Mouse (Mus musculus): ENCODE measurements at regions not wholly inside any gene's neighbourhood (a gene's known extent, or its start where the extent isn't known, plus 50 kb on each side); places are given as distances from the start of the nearest gene placed in this dataset.

GRCm38 (mm10) chr15:94137159-94137952 lies 327.9 kb downstream of the Adamts20 start:
- H3K9ac ChIP-seq: no peak overlapping the region
- H3K4me3 ChIP-seq: peak overlapping the region; percentile 3; the same call in 1 of the 2 replicates
- WGBS: 53% methylated on average over 27 of the region's 27 CpGs
- H3K36me3 ChIP-seq (replicated peaks): no peaks in the 10 kb centered on the region
- H3K27ac ChIP-seq: no peak overlapping the region
- H3K4me2 ChIP-seq: peak overlapping the region; percentile 35
- H3K9me3 ChIP-seq: peaks cover 5% of the 10 kb centered on the region; the same call in 1 of the 2 replicates
- no peaks in the 10 kb centered on the region for H3K27me3 ChIP-seq (replicated peaks)
- no peaks in the 10 kb centered on the region for H3K4me1 ChIP-seq
- peak; percentile 56; the same call in 1 of the 2 replicates for ATAC-seq (replicated peaks)

- Histone ChIP-seq H3K9ac (no peak overlapping the region), H3K27ac (no peak overlapping the region), H3K4me1 (no peaks in the 10 kb centered on the region), H3K9me3 (no peaks in the 10 kb centered on the region), H3K27me3 (replicated peaks) (no peaks in the 10 kb centered on the region), H3K36me3 (replicated peaks) (no peaks in the 10 kb centered on the region), H3K4me2 (no peak overlapping the region), H3K4me3 (no peak overlapping the region)
- WGBS: 89% methylated on average over 5 of the region's 5 CpGs
- no peak for ATAC-seq (replicated peaks)
Observed at GRCm38 (mm10) chr15:94112801-94113200, 352.4 kb downstream of the Adamts20 start.

GRCm38 (mm10) chr15:94107186-94107716 lies 358.0 kb downstream of the Adamts20 start:
- H3K9me3 ChIP-seq: no peaks in the 10 kb centered on the region
- 47% methylated on average over 2 of the region's 2 CpGs for WGBS
- H3K36me3 ChIP-seq (replicated peaks): no peaks in the 10 kb centered on the region
- H3K4me3 ChIP-seq: no peak overlapping the region
- H3K27ac ChIP-seq: no peak overlapping the region
- H3K4me2 ChIP-seq: no peak overlapping the region
- no peak overlapping the region for H3K9ac ChIP-seq
- no peak for ATAC-seq (replicated peaks)
- H3K4me1 ChIP-seq: no peaks in the 10 kb centered on the region
- no peaks in the 10 kb centered on the region for H3K27me3 ChIP-seq (replicated peaks)

GRCm38 (mm10) chr15:94090644-94091043 lies 374.6 kb downstream of the Adamts20 start:
- Histone ChIP-seq H3K4me1 (no peaks in the 10 kb centered on the region), H3K36me3 (replicated peaks) (no peaks in the 10 kb centered on the region), H3K9me3 (no peaks in the 10 kb centered on the region), H3K4me2 (no peak overlapping the region), H3K4me3 (no peak overlapping the region), H3K9ac (no peak overlapping the region), H3K27ac (no peak overlapping the region), H3K27me3 (replicated peaks) (no peaks in the 10 kb centered on the region)
- ATAC-seq (replicated peaks): no peak
- 87% methylated on average over 5 of the region's 5 CpGs for WGBS

GRCm38 (mm10) chr15:94089856-94090255 lies 375.4 kb downstream of the Adamts20 start:
- Histone ChIP-seq H3K27ac (no peak overlapping the region), H3K4me1 (no peaks in the 10 kb centered on the region), H3K9me3 (no peaks in the 10 kb centered on the region), H3K36me3 (replicated peaks) (no peaks in the 10 kb centered on the region), H3K4me3 (no peak overlapping the region), H3K4me2 (no peak overlapping the region), H3K9ac (no peak overlapping the region), H3K27me3 (replicated peaks) (no peaks in the 10 kb centered on the region)
- no peak for ATAC-seq (replicated peaks)
- WGBS: 66% methylated on average over 6 of the region's 6 CpGs

GRCm38 (mm10) chr15:94082369-94082768 lies 382.8 kb downstream of the Adamts20 start:
- no peak overlapping the region for H3K9ac ChIP-seq
- no peaks in the 10 kb centered on the region for H3K27me3 ChIP-seq (replicated peaks)
- no peak overlapping the region for H3K4me3 ChIP-seq
- H3K4me2 ChIP-seq: no peak overlapping the region
- ATAC-seq (replicated peaks): no peak
- no peaks in the 10 kb centered on the region for H3K36me3 ChIP-seq (replicated peaks)
- H3K4me1 ChIP-seq: no peaks in the 10 kb centered on the region
- no peak overlapping the region for H3K27ac ChIP-seq
- H3K9me3 ChIP-seq: no peaks in the 10 kb centered on the region
- WGBS: 78% methylated on average over 4 of the region's 4 CpGs

- Histone ChIP-seq H3K4me2 (no peak overlapping the region), H3K27me3 (replicated peaks) (no peaks in the 10 kb centered on the region), H3K9me3 (no peaks in the 10 kb centered on the region), H3K36me3 (replicated peaks) (no peaks in the 10 kb centered on the region), H3K27ac (no peak overlapping the region), H3K9ac (no peak overlapping the region), H3K4me1 (no peaks in the 10 kb centered on the region), H3K4me3 (no peak overlapping the region)
- ATAC-seq (replicated peaks): no peak
- whole genome bisulfite sequencing: 95% methylated on average over 6 of the region's 6 CpGs
Observed at GRCm38 (mm10) chr15:94077056-94077455, 388.2 kb downstream of the Adamts20 start.

GRCm38 (mm10) chr15:94074161-94074950 lies 390.9 kb downstream of the Adamts20 start:
- H3K36me3 ChIP-seq (replicated peaks): no peaks in the 10 kb centered on the region
- no peak for ATAC-seq (replicated peaks)
- H3K4me1 ChIP-seq: no peaks in the 10 kb centered on the region
- WGBS: 75% methylated on average over 7 of the region's 7 CpGs
- no peak overlapping the region for H3K27ac ChIP-seq
- H3K9me3 ChIP-seq: no peaks in the 10 kb centered on the region
- no peak overlapping the region for H3K9ac ChIP-seq
- no peaks in the 10 kb centered on the region for H3K27me3 ChIP-seq (replicated peaks)
- no peak overlapping the region for H3K4me2 ChIP-seq
- no peak overlapping the region for H3K4me3 ChIP-seq

GRCm38 (mm10) chr15:94067721-94068120 lies 397.5 kb downstream of the Adamts20 start:
- no peaks in the 10 kb centered on the region for H3K9me3 ChIP-seq
- 92% methylated on average over 3 of the region's 3 CpGs for WGBS
- ATAC-seq (replicated peaks): no peak
- no peak overlapping the region for H3K4me2 ChIP-seq
- no peak overlapping the region for H3K9ac ChIP-seq
- H3K4me1 ChIP-seq: no peaks in the 10 kb centered on the region
- H3K27ac ChIP-seq: no peak overlapping the region
- H3K27me3 ChIP-seq (replicated peaks): no peaks in the 10 kb centered on the region
- no peaks in the 10 kb centered on the region for H3K36me3 ChIP-seq (replicated peaks)
- no peak overlapping the region for H3K4me3 ChIP-seq

- no peaks in the 10 kb centered on the region for H3K4me1 ChIP-seq
- H3K4me3 ChIP-seq: no peak overlapping the region
- ATAC-seq (replicated peaks): no peak
- H3K27me3 ChIP-seq (replicated peaks): no peaks in the 10 kb centered on the region
- WGBS: 37% methylated on average over 5 of the region's 5 CpGs
- no peaks in the 10 kb centered on the region for H3K9me3 ChIP-seq
- no peak overlapping the region for H3K27ac ChIP-seq
- H3K9ac ChIP-seq: no peak overlapping the region
- no peaks in the 10 kb centered on the region for H3K36me3 ChIP-seq (replicated peaks)
- H3K4me2 ChIP-seq: no peak overlapping the region
Observed at GRCm38 (mm10) chr15:94049638-94050273, 415.5 kb downstream of the Adamts20 start.

- no peak for ATAC-seq (replicated peaks)
- H3K27ac ChIP-seq: no peak overlapping the region
- 0 out of 2 replicates have a peak, but pooled peaks cover 4% of the 10 kb centered on the region for H3K9me3 ChIP-seq
- no peak overlapping the region for H3K4me3 ChIP-seq
- H3K4me1 ChIP-seq: no peaks in the 10 kb centered on the region
- 95% methylated on average over 6 of the region's 6 CpGs for WGBS
- H3K4me2 ChIP-seq: no peak overlapping the region
- H3K27me3 ChIP-seq (replicated peaks): no peaks in the 10 kb centered on the region
- no peak overlapping the region for H3K9ac ChIP-seq
- no peaks in the 10 kb centered on the region for H3K36me3 ChIP-seq (replicated peaks)
Observed at GRCm38 (mm10) chr15:94046186-94046585, 419.0 kb downstream of the Adamts20 start.

GRCm38 (mm10) chr15:94045131-94045756 lies 420.0 kb downstream of the Adamts20 start:
- no peaks in the 10 kb centered on the region for H3K27me3 ChIP-seq (replicated peaks)
- H3K27ac ChIP-seq: no peak overlapping the region
- H3K9me3 ChIP-seq: 0 out of 2 replicates have a peak, but pooled peaks cover 4% of the 10 kb centered on the region
- WGBS: 81% methylated on average over 18 of the region's 18 CpGs
- H3K36me3 ChIP-seq (replicated peaks): no peaks in the 10 kb centered on the region
- no peak overlapping the region for H3K9ac ChIP-seq
- H3K4me2 ChIP-seq: no peak overlapping the region
- no peaks in the 10 kb centered on the region for H3K4me1 ChIP-seq
- ATAC-seq (replicated peaks): no peak
- no peak overlapping the region for H3K4me3 ChIP-seq
